Mouse (Mus musculus) brain, embryonic 14.5 days (tissue): ENCODE data around the gene Wdr6.

ENCODE experiments used
- CTCF ChIP-seq: fragments of 200-500 bp; IDR thresholded peaks from 2 replicates; pipeline ENCODE4 v1.5.1; 2012; ENCODE audit warnings: inconsistent platforms, mild to moderate bottlenecking, moderate library complexity, borderline replicate concordance; ENCODE audit not compliant: insufficient read depth, insufficient read length; ENCODE audit errors: extremely low read depth
- POLR2A ChIP-seq: fragments of 200-500 bp; IDR thresholded peaks from 2 replicates; pipeline ENCODE4 v1.6.1; 2012; ENCODE audit warnings: mild to moderate bottlenecking, inconsistent platforms, borderline replicate concordance; ENCODE audit not compliant: poor library complexity, insufficient read depth, insufficient read length, severe bottlenecking; ENCODE audit errors: extremely low read depth

DNA sequence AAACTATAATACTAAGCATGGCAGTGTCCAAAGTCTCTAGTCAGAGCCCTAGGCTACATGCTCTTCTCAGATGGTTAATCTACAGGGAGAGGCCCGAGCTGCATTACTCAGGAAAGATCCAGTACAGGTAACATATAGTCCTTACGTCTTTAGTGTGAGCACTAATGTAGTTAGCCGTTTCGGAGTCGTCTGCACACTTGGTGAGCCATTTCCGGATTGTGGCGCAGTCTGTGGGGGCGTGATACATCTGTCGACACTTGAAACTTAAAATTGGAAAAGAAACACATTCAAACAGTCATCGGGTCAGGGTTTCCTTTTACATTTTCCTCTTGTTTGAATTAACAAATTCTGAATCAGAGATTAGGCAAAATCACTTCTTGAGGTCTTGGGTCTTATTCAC is 32.9 kb upstream of the Wdr6 start:
- TF ChIP-seq POLR2A (no peak), CTCF (no peak)
